Mouse (Mus musculus) embryo, embryonic 10 days (tissue): Measurements from ENCODE around the gene Plek2.
"Not testable (repeated sequence)": the region's sequence is repeated elsewhere in the genome, so short reads cannot be mapped to it uniquely, and the experiment has no call there.

Experiments
- DNase-seq: peaks from one replicate; pipeline ENCODE4 v3.0.0-alpha.2; 2015; ENCODE audit warnings: low spot score

Plek2 gene

GRCm38 (mm10) chr12:78906707-78907162, at the start of gene Plek2:
Gene Plek2 (minus strand): TSS chr12:78906964.
- DNase-seq, result peak; percentile 59

GRCm38 (mm10) chr12:78956405-78956804, 49.6 kb upstream of the Plek2 start:
- DNase-seq, result no peak

- DNase-seq, result no peak
Observed at GRCm38 (mm10) chr12:78952484-78952883, 45.7 kb upstream of the Plek2 start.

GRCm38 (mm10) chr12:78952053-78952452, 45.3 kb upstream of the Plek2 start:
- DNase-seq, result no peak

- DNase-seq, result no peak
Observed at GRCm38 (mm10) chr12:78947661-78948060, 40.9 kb upstream of the Plek2 start.

- DNase-seq, result no peak
Observed at GRCm38 (mm10) chr12:78947161-78947560, 40.4 kb upstream of the Plek2 start.

- no peak for DNase-seq
Observed at GRCm38 (mm10) chr12:78942931-78943330, 36.2 kb upstream of the Plek2 start.

GRCm38 (mm10) chr12:78940081-78940480, 33.3 kb upstream of the Plek2 start:
- DNase-seq, result no peak

GRCm38 (mm10) chr12:78939393-78940037, 32.8 kb upstream of the Plek2 start:
- DNase-seq, result no peak

- no peak for DNase-seq
Observed at GRCm38 (mm10) chr12:78936494-78936893, 29.7 kb upstream of the Plek2 start.

- DNase-seq, result no peak
Observed at GRCm38 (mm10) chr12:78929900-78930299, 23.1 kb upstream of the Plek2 start.

- DNase-seq, result no peak
Observed at GRCm38 (mm10) chr12:78927287-78927686, 20.5 kb upstream of the Plek2 start.

- DNase-seq, result no peak
Observed at GRCm38 (mm10) chr12:78923539-78924189, 16.9 kb upstream of the Plek2 start.

GRCm38 (mm10) chr12:78922977-78923376, 16.2 kb upstream of the Plek2 start:
- DNase-seq, result not testable (repeated sequence)

GRCm38 (mm10) chr12:78922058-78922457, 15.3 kb upstream of the Plek2 start:
- DNase-seq, result no peak

- no peak for DNase-seq
Observed at GRCm38 (mm10) chr12:78921421-78921820, 14.7 kb upstream of the Plek2 start.

- peak; percentile 94 for DNase-seq
Observed at GRCm38 (mm10) chr12:78919079-78919712, 12.4 kb upstream of the Plek2 start.

GRCm38 (mm10) chr12:78918227-78919078, 11.7 kb upstream of the Plek2 start:
- peak; percentile 95 for DNase-seq

GRCm38 (mm10) chr12:78916278-78916677, 9.5 kb upstream of the Plek2 start:
- no peak for DNase-seq

- no peak for DNase-seq
Observed at GRCm38 (mm10) chr12:78915561-78915960, 8.8 kb upstream of the Plek2 start.

- no peak for DNase-seq
Observed at GRCm38 (mm10) chr12:78914458-78914857, 7.7 kb upstream of the Plek2 start.

GRCm38 (mm10) chr12:78911707-78912417, 5.1 kb upstream of the Plek2 start:
- peak; percentile 43 for DNase-seq
